In genomic region chr5:123125105-123125504, GRCm38 (mm10) we compare ENCODE assay signal across 19 mouse cellular contexts. TPM values are rescaled to one million over a fixed set of nuclear protein-coding genes. Genes with fewer than 3 reads are reported as not detected.
DNase-seq lines count a peak whose midpoint lies in the region; ATAC-seq lines count a peak whose summit lies in the region.
"Had no signal": no experiment of that assay in that cellular context is flagged by ENCODE, and none has a peak within 500 bp of the region (broad histone marks: within the 10 kb centered on the region; RNA-seq: fewer than 3 reads in every experiment).

No protein-coding gene starts in this region.

- H3K27me3 ChIP-seq in liver, embryonic 13.5 days, result 0 out of 2 replicates have a peak, but pooled peaks cover 5% of the 10 kb centered on the region
- no peaks in the 10 kb centered on the region for H3K27me3 ChIP-seq in midbrain, embryonic 14.5 days (ENCODE audit: control insufficient read depth, insufficient read depth, low read length)
- no peaks in the 10 kb centered on the region for H3K27me3 ChIP-seq in forebrain, embryonic 11.5 days (ENCODE audit: control insufficient read depth, insufficient read depth, low read length)
- H3K27me3 ChIP-seq: heart, embryonic 12.5 days; hindbrain, embryonic 15.5 days had no signal

- 0 out of 2 replicates have a peak overlapping the region, but pooled peaks have one; percentile 4 for H3K9ac ChIP-seq in liver, embryonic 13.5 days
- no peak overlapping the region for H3K9ac ChIP-seq in midbrain, embryonic 14.5 days (replicated peaks; ENCODE audit: low read length)
- no peak overlapping the region for H3K9ac ChIP-seq in forebrain, embryonic 11.5 days (ENCODE audit: low read length)
- H3K9ac ChIP-seq: heart, embryonic 12.5 days; hindbrain, embryonic 15.5 days had no signal

- no peak for ATAC-seq in liver, embryonic 13.5 days (ENCODE audit: low read depth)
- no peak for ATAC-seq in midbrain, embryonic 14.5 days (ENCODE audit: low FRiP score, low TSS enrichment)
- ATAC-seq in forebrain, embryonic 11.5 days (replicated peaks; ENCODE audit: low FRiP score), result no peak
- ATAC-seq: forebrain, embryonic 14.5 days had no signal

- peaks cover 58% of the 10 kb centered on the region for H3K4me1 ChIP-seq in liver, embryonic 13.5 days (replicated peaks)
- 0 out of 2 replicates have a peak, but pooled peaks cover 3% of the 10 kb centered on the region for H3K4me1 ChIP-seq in midbrain, embryonic 14.5 days (ENCODE audit: control insufficient read depth, insufficient read depth, low read length)
- H3K4me1 ChIP-seq in forebrain, embryonic 11.5 days (replicated peaks; ENCODE audit: control insufficient read depth, insufficient read depth, low read length), result no peaks in the 10 kb centered on the region
- H3K4me1 ChIP-seq: hindbrain, embryonic 15.5 days had no signal

- no peaks in the 10 kb centered on the region for H3K36me3 ChIP-seq in liver, embryonic 13.5 days
- peaks cover 48% of the 10 kb centered on the region for H3K36me3 ChIP-seq in midbrain, embryonic 14.5 days (ENCODE audit: control insufficient read depth, insufficient read depth, low read length)
- H3K36me3 ChIP-seq in forebrain, embryonic 11.5 days (ENCODE audit: control insufficient read depth, insufficient read depth, low read length), result no peaks in the 10 kb centered on the region
- H3K36me3 ChIP-seq: heart, embryonic 12.5 days; hindbrain, embryonic 15.5 days had no signal

- H3K4me3 ChIP-seq in liver, embryonic 13.5 days (replicated peaks), result no peak overlapping the region
- no peak overlapping the region for H3K4me3 ChIP-seq in midbrain, embryonic 14.5 days (replicated peaks; ENCODE audit: low read depth, low read length)
- no peak overlapping the region for H3K4me3 ChIP-seq in forebrain, embryonic 11.5 days (ENCODE audit: low read depth, low read length)
- H3K4me3 ChIP-seq: embryonic facial prominence, embryonic 10.5 days; heart, embryonic 12.5 days; hindbrain, embryonic 15.5 days had no signal

- H3K27ac ChIP-seq in liver, embryonic 13.5 days, result peak overlapping the region; percentile 36; the same call in 1 of the 2 replicates
- H3K27ac ChIP-seq in midbrain, embryonic 14.5 days (replicated peaks; ENCODE audit: low read depth, low read length), result no peak overlapping the region
- no peak overlapping the region for H3K27ac ChIP-seq in forebrain, embryonic 11.5 days (ENCODE audit: low read depth, low read length)
- H3K27ac ChIP-seq: embryonic facial prominence, embryonic 10.5 days; hindbrain, embryonic 15.5 days had no signal

- peak overlapping the region; percentile 34; the same call in 1 of the 2 replicates for H3K4me2 ChIP-seq in liver, embryonic 13.5 days
- no peak overlapping the region for H3K4me2 ChIP-seq in midbrain, embryonic 14.5 days (ENCODE audit: low read length)
- no peak overlapping the region for H3K4me2 ChIP-seq in forebrain, embryonic 11.5 days (ENCODE audit: low read depth, low read length, severe bottlenecking)
- H3K4me2 ChIP-seq: heart, embryonic 12.5 days; hindbrain, embryonic 15.5 days had no signal

- 0 out of 2 replicates have a peak, but pooled peaks cover 3% of the 10 kb centered on the region for H3K9me3 ChIP-seq in liver, embryonic 13.5 days (replicated peaks)
- H3K9me3 ChIP-seq in midbrain, embryonic 14.5 days (ENCODE audit: control insufficient read depth, low read length), result no peaks in the 10 kb centered on the region
- no peaks in the 10 kb centered on the region; the same call in 1 of the 2 replicates for H3K9me3 ChIP-seq in forebrain, embryonic 11.5 days (ENCODE audit: control insufficient read depth, low read length)
- H3K9me3 ChIP-seq: hindbrain, embryonic 15.5 days had no signal

- no peak for DNase-seq in liver, embryonic 13.5 days
- DNase-seq in liver, result no peak
- DNase-seq in 416B (ENCODE audit: low read depth), result peak; percentile 50
- DNase-seq in A20 (ENCODE audit: low read depth, low spot score), result peak; percentile 79
- peak; percentile 67 for DNase-seq in induced T-regulatory cell, adult 2 months (ENCODE audit: low read depth)
- no peak for DNase-seq in midbrain, embryonic 14.5 days
- no peak for DNase-seq in frontal cortex, adult 2 months (ENCODE audit: extremely low spot score in 1 of 2, low spot score in 1 of 2)
- DNase-seq in forebrain, embryonic 11.5 days (ENCODE audit: low spot score), result no peak
- DNase-seq: adrenal gland, adult 8-10 months; adrenal gland, postnatal 36 days; cerebellum, adult 2 months; heart, postnatal 36 days had no signal

- WGBS in liver, embryonic 13.5 days (ENCODE audit: insufficient replicate concordance), result 62% methylated on average over 6 of the region's 6 CpGs
- WGBS in midbrain, embryonic 14.5 days, result 89% methylated on average over 6 of the region's 6 CpGs
- WGBS in forebrain, embryonic 11.5 days, result 86% methylated on average over 6 of the region's 6 CpGs

RNA-seq across cellular contexts. Expression of gene Rhof, which starts 7.4 kb away (rescaled TPM):
- polyA plus RNA-seq in liver, embryonic 13.5 days (2015; fragmentation: Nextera tagmentation; extraction: Ambion mirVana), result 2.5 and 3.4 TPM in 2 replicates
- 7.1 and 8.9 TPM in 2 replicates for polyA plus RNA-seq in midbrain, embryonic 14.5 days (2014; fragmentation: Nextera tagmentation; extraction: Ambion mirVana)
- polyA plus RNA-seq in frontal cortex, adult 2 months (2012; rRNA removed), result 37.7 and 43.4 TPM in 2 replicates
- polyA plus RNA-seq in forebrain, embryonic 11.5 days (2014; fragmentation: Nextera tagmentation; extraction: Ambion mirVana), result 1.2 and 1.9 TPM in 2 replicates

RNA-seq across cellular contexts. Expression of gene Setd1b, which starts 16.9 kb away (rescaled TPM):
- polyA plus RNA-seq in liver, embryonic 13.5 days (2015; fragmentation: Nextera tagmentation; extraction: Ambion mirVana), result 3.4 and 3.8 TPM in 2 replicates
- polyA plus RNA-seq in midbrain, embryonic 14.5 days (2014; fragmentation: Nextera tagmentation; extraction: Ambion mirVana), result 14.2 and 15.0 TPM in 2 replicates
- polyA plus RNA-seq in frontal cortex, adult 2 months (2012; rRNA removed), result 12.7 and 13.1 TPM in 2 replicates
- 13.9 and 15.0 TPM in 2 replicates for polyA plus RNA-seq in forebrain, embryonic 11.5 days (2014; fragmentation: Nextera tagmentation; extraction: Ambion mirVana)

RNA-seq across cellular contexts. Expression of gene Psmd9, which starts 44.1 kb away (rescaled TPM):
- 76.0 and 76.3 TPM in 2 replicates for polyA plus RNA-seq in liver, embryonic 13.5 days (2015; fragmentation: Nextera tagmentation; extraction: Ambion mirVana)
- polyA plus RNA-seq in midbrain, embryonic 14.5 days (2014; fragmentation: Nextera tagmentation; extraction: Ambion mirVana), result 51.3 and 61.2 TPM in 2 replicates
- polyA plus RNA-seq in frontal cortex, adult 2 months (2012; rRNA removed), result 26.3 and 30.2 TPM in 2 replicates
- polyA plus RNA-seq in forebrain, embryonic 11.5 days (2014; fragmentation: Nextera tagmentation; extraction: Ambion mirVana), result 68.5 and 77.8 TPM in 2 replicates

RNA-seq across cellular contexts. Expression of gene Tmem120b, which starts 56.9 kb away (rescaled TPM):
- polyA plus RNA-seq in liver, embryonic 13.5 days (2015; fragmentation: Nextera tagmentation; extraction: Ambion mirVana), result 23.0 and 24.2 TPM in 2 replicates
- 12.7 and 13.1 TPM in 2 replicates for polyA plus RNA-seq in midbrain, embryonic 14.5 days (2014; fragmentation: Nextera tagmentation; extraction: Ambion mirVana)
- 9.1 and 11.5 TPM in 2 replicates for polyA plus RNA-seq in frontal cortex, adult 2 months (2012; rRNA removed)
- polyA plus RNA-seq in forebrain, embryonic 11.5 days (2014; fragmentation: Nextera tagmentation; extraction: Ambion mirVana), result 7.3 and 9.3 TPM in 2 replicates

RNA-seq across cellular contexts. Expression of gene Hpd, which starts 57.4 kb away (rescaled TPM):
- 12.4 and 15.2 TPM in 2 replicates for polyA plus RNA-seq in liver, embryonic 13.5 days (2015; fragmentation: Nextera tagmentation; extraction: Ambion mirVana)
- polyA plus RNA-seq in midbrain, embryonic 14.5 days (2014; fragmentation: Nextera tagmentation; extraction: Ambion mirVana), result not detected in 2 replicates
- not detected in 2 replicates for polyA plus RNA-seq in frontal cortex, adult 2 months (2012; rRNA removed)
- polyA plus RNA-seq in forebrain, embryonic 11.5 days (2014; fragmentation: Nextera tagmentation; extraction: Ambion mirVana), result not detected in 2 replicates
- polyA plus RNA-seq: C2C12; cerebellum, adult 2 months; embryonic facial prominence, embryonic 10.5 days; embryonic facial prominence, embryonic 14.5 days; forebrain, embryonic 14.5 days; heart, embryonic 12.5 days; hindbrain, embryonic 11.5 days; hindbrain, embryonic 15.5 days had no signal

Comparison
In these comparisons a context has a peak if more than half of its experiments do, and no peak if none do; other contexts are left out.
1. DNase-seq: peak in 416B (single experiment), A20 (single experiment) and induced T-regulatory cell, adult 2 months (single experiment); none in liver, embryonic 13.5 days (single experiment), liver (single experiment), midbrain, embryonic 14.5 days (single experiment), frontal cortex, adult 2 months (0 of 2) and forebrain, embryonic 11.5 days (single experiment).